Mouse (Mus musculus): ENCODE data around the gene Agbl4.

Agbl4 gene

GRCm38 (mm10) chr4:111681926-111682325, 1284.5 kb downstream of the Agbl4 start:
- no peak for DNase-seq

GRCm38 (mm10) chr4:111682793-111683192, 1285.3 kb downstream of the Agbl4 start:
- no peak for DNase-seq

GRCm38 (mm10) chr4:111683843-111684242, 1286.4 kb downstream of the Agbl4 start:
- DNase-seq: no peak

GRCm38 (mm10) chr4:111685951-111686350, 1288.5 kb downstream of the Agbl4 start:
- no peak for DNase-seq

GRCm38 (mm10) chr4:111686951-111687350, 1289.5 kb downstream of the Agbl4 start:
- DNase-seq: no peak

GRCm38 (mm10) chr4:111687613-111688012, 1290.2 kb downstream of the Agbl4 start:
- DNase-seq: peak; percentile 14

GRCm38 (mm10) chr4:111691057-111691543, 1293.6 kb downstream of the Agbl4 start:
- no peak for DNase-seq

- DNase-seq: no peak
Observed at GRCm38 (mm10) chr4:111701381-111701780, 1303.9 kb downstream of the Agbl4 start.

GRCm38 (mm10) chr4:111704126-111704525, 1306.7 kb downstream of the Agbl4 start:
- no peak for DNase-seq

- no peak for DNase-seq
Observed at GRCm38 (mm10) chr4:111704975-111705374, 1307.5 kb downstream of the Agbl4 start.
